In the genomic region with DNA sequence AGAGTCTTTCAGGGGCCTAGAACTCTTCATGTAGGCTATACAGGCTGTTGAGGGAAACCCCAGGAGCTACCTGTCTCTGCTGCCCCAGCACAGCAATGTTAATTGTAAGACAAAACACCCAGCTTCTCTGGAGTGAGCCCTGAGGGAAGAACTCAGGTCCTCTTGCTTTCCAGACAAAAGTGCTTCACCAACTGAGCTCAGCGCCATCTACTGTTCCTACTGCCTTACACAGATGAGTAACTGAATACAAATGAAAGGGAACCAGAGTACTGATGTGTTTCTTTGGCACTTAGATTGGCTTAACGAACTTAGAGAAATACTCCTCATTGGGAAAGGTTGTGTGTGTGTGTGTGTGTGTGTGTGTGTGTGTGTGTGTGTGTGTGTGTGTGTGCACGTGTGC, we compare ENCODE assay signal across 11 mouse cellular contexts.
DNase-seq lines count a peak whose midpoint lies in the region; TF ChIP-seq lines count a peak whose summit lies in the region.
"Had no signal": no experiment of that assay in that cellular context is flagged by ENCODE, and none has a peak within 500 bp of the region (broad histone marks: within the 10 kb centered on the region; RNA-seq: fewer than 3 reads in every experiment).

No protein-coding gene starts in this region.

- no peaks in the 10 kb centered on the region for H3K9me3 ChIP-seq in limb, embryonic 10.5 days (replicated peaks)
- H3K9me3 ChIP-seq: G1E had no signal

- TF ChIP-seq CTCF in gastrocnemius, adult 2 months (IDR thresholded peaks at IDR 0.05): peak; percentile 16; the same call in 1 of the 2 replicates
- TF ChIP-seq CTCF in left cerebral cortex, adult 2 months (IDR thresholded peaks at IDR 0.05): peak; percentile 55

- DNase-seq in gastrocnemius, adult 2 months: no peak
- DNase-seq in gastrocnemius, adult 8-10 months (ENCODE audit: low spot score in 2 of 2): no peak
- peak; percentile 19 for DNase-seq in 416B (ENCODE audit: low read depth)
- DNase-seq in ZHBTc4 (ENCODE audit: low read depth, low spot score): peak; percentile 46
- peak; percentile 13 to 21 for DNase-seq in left cerebral cortex, adult 2 months (ENCODE audit: extremely low spot score in 1 of 2, low spot score in 2 of 2)
- DNase-seq in limb, embryonic 10.5 days (ENCODE audit: low spot score): no peak
- DNase-seq in spleen, postnatal 10 days (ENCODE audit: low spot score in 2 of 2): no peak
- no peak for DNase-seq in lung, postnatal 25 days (ENCODE audit: low spot score)

- H3K27me3 ChIP-seq in limb, embryonic 10.5 days (ENCODE audit: low read depth, poor library complexity, severe bottlenecking): no peaks in the 10 kb centered on the region

- intact Hi-C loops in gastrocnemius, adult 2 months (cut with DNase I): no loop called here
- intact Hi-C loops in left cerebral cortex, adult 2 months (cut with DNase I): loop anchor here (1.0 to 10.0 kb wide), 2 partner anchors 433 to 570 kb away; no protein-coding TSS in a partner anchor

- H3K4me3 ChIP-seq in gastrocnemius, adult 2 months: no peak overlapping the region
- no peak overlapping the region for H3K4me3 ChIP-seq in left cerebral cortex, adult 2 months
- H3K4me3 ChIP-seq in limb, embryonic 10.5 days: no peak overlapping the region
- H3K4me3 ChIP-seq: myocyte had no signal

- 55% methylated on average over 3 of the region's 3 CpGs for WGBS in limb, embryonic 10.5 days

- H3K27ac ChIP-seq in gastrocnemius, adult 2 months: no peak overlapping the region
- H3K27ac ChIP-seq in left cerebral cortex, adult 2 months: no peak overlapping the region
- no peak overlapping the region for H3K27ac ChIP-seq in limb, embryonic 10.5 days
- H3K27ac ChIP-seq: liver, embryonic 14.5 days had no signal

- H3K36me3 ChIP-seq in limb, embryonic 10.5 days: no peaks in the 10 kb centered on the region
- H3K36me3 ChIP-seq: G1E had no signal

- no peaks in the 10 kb centered on the region for H3K4me1 ChIP-seq in limb, embryonic 10.5 days

Comparison
In these comparisons a context has a peak if more than half of its experiments do, and no peak if none do; other contexts are left out.
1. DNase-seq: peak in 416B (single experiment), ZHBTc4 (single experiment) and left cerebral cortex, adult 2 months (2 of 2); none in gastrocnemius, adult 2 months (single experiment), gastrocnemius, adult 8-10 months (0 of 2), limb, embryonic 10.5 days (single experiment), spleen, postnatal 10 days (0 of 2) and lung, postnatal 25 days (single experiment).